Mouse (Mus musculus) heart, postnatal 0 days (tissue): ENCODE measurements around the gene Sstr4. TPM values are rescaled to one million over a fixed set of nuclear protein-coding genes. Genes with fewer than 3 reads are reported as not detected.
A peak's percentile ranks its signal among the peaks of the same experiment; 100 is the strongest.

Experiments used
- ATAC-seq: fragments of 200-750 bp; cut with Nextera tagmentation; 2 replicates; pipeline ENCODE4 v1.8.0; 2017; ENCODE audit warnings: low read depth, moderate number of reproducible peaks, moderate library complexity; ENCODE audit not compliant: insufficient read depth
- DNase-seq: peaks from one replicate; pipeline ENCODE4 v3.0.0-alpha.2; 2016; ENCODE audit warnings: low spot score
- H3K27ac ChIP-seq: fragments of 300-500 bp; sonication (generic); 2 replicates; pipeline ENCODE4 v1.5.1; 2014; ENCODE audit warnings: low read depth, mild to moderate bottlenecking
- H3K27me3 ChIP-seq: fragments of 300-500 bp; sonication (generic); 2 replicates; pipeline ENCODE4 v1.6.1; 2014; ENCODE audit warnings: low read length, mixed read lengths; ENCODE audit not compliant: control insufficient read depth, insufficient read depth
- H3K36me3 ChIP-seq: fragments of 300-500 bp; sonication (generic); replicated peaks from 2 replicates; pipeline ENCODE4 v1.6.1; 2014; ENCODE audit warnings: low read length, mixed read lengths; ENCODE audit not compliant: control insufficient read depth, insufficient read depth
- H3K4me1 ChIP-seq: fragments of 300-500 bp; sonication (generic); 2 replicates; pipeline ENCODE4 v1.6.1; 2014; ENCODE audit warnings: antibody characterized with exemption; ENCODE audit not compliant: control insufficient read depth, insufficient read depth
- H3K4me2 ChIP-seq: fragments of 300-500 bp; sonication (generic); 2 replicates; pipeline ENCODE4 v1.6.1; 2014; ENCODE audit warnings: low read depth, mild to moderate bottlenecking, low read length, moderate library complexity
- H3K4me3 ChIP-seq: fragments of 300-500 bp; sonication (generic); 2 replicates; pipeline ENCODE4 v1.5.1; 2014; ENCODE audit warnings: low read depth, low read length
- H3K9ac ChIP-seq: fragments of 300-500 bp; sonication (generic); replicated peaks from 2 replicates; pipeline ENCODE4 v1.6.1; 2014; ENCODE audit warnings: low read depth, low read length, mixed read lengths
- H3K9me3 ChIP-seq: fragments of 300-500 bp; sonication (generic); replicated peaks from 2 replicates; pipeline ENCODE4 v1.6.1; 2016; ENCODE audit warnings: low read length; ENCODE audit not compliant: control insufficient read depth
- CTCF ChIP-seq: IDR thresholded peaks from 2 replicates; pipeline ENCODE4 v1.5.1; 2016; ENCODE audit warnings: antibody characterized with exemption, control low read depth, low read depth
- EP300 ChIP-seq: IDR thresholded peaks from 2 replicates; pipeline ENCODE4 v1.6.1; 2016; ENCODE audit warnings: antibody characterized with exemption, low read depth
- WGBS: fragments of 180-500 bp; shearing (Covaris S2); extraction: QIAGEN DNeasy Blood & Tissue Kit; methylation state at CpG from one replicate; pipeline ENCODE4 v1.1.7; 2014; 5-methylcytosine and 5-hydroxymethylcytosine counted together
- polyA plus RNA-seq: library from polyadenylated mRNA; unstranded; fragments of >200 nt; fragmentation: Nextera tagmentation; extraction: Ambion mirVana; gene quantifications from 2 replicates; pipeline ENCODE4 v1.2.1, GENCODE M21; 2015
- total RNA-seq: library from RNA; depleted of rRNA; stranded (reverse); fragments of >200 nt; gene quantifications from 2 replicates; pipeline ENCODE4 v1.2.3, GENCODE M21; 2014; ENCODE audit warnings: low replicate concordance

The Sstr4 gene
- total and polyA plus RNA-seq, 2 experiments from 2014 or later, result 0.14 to 0.31 TPM

DNA sequence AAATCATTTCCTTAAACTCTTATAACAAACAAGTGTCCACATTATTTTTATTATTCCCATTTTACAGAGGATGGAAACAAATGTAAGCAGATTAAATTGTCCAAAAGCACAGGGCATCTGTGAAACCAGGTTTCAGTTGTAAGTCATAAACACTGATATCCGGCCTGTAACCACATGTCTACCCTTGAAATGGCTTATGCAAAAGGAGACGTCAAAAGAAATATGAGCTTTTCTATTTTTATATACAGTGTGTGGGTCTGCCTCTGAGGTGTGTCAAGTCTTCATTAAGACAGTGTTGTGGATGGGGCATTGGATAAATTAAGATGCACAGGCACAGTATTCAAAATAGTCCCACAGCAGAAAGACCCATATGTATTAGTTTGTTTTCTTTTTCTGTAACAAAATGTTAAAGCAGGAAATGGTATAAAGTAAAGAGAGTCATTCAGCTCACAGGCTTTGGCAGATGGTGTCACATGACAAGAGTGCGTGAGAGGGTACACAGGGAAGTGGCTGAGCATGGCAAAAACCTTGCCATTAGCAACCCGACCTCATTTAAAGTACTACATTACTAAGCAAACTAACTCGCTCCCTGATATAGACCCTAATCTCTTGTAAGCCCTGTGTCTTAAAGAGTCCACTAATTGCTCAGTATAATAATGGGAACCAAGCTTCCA is 30.7 kb downstream of the Sstr4 start:
- DNase-seq, result no peak
- H3K4me3 ChIP-seq, result no peak overlapping the region
- TF ChIP-seq CTCF (no peak), EP300 (no peak)
- H3K27ac ChIP-seq, result no peak overlapping the region
- H3K36me3 ChIP-seq, result no peaks in the 10 kb centered on the region
- whole genome bisulfite sequencing, result 64% methylated on average over 5 of the region's 5 CpGs
- H3K9me3 ChIP-seq, result no peaks in the 10 kb centered on the region
- no peak for ATAC-seq
- no peaks in the 10 kb centered on the region for H3K27me3 ChIP-seq
- no peak overlapping the region for H3K9ac ChIP-seq
- no peaks in the 10 kb centered on the region for H3K4me1 ChIP-seq
- H3K4me2 ChIP-seq, result no peak overlapping the region

DNA sequence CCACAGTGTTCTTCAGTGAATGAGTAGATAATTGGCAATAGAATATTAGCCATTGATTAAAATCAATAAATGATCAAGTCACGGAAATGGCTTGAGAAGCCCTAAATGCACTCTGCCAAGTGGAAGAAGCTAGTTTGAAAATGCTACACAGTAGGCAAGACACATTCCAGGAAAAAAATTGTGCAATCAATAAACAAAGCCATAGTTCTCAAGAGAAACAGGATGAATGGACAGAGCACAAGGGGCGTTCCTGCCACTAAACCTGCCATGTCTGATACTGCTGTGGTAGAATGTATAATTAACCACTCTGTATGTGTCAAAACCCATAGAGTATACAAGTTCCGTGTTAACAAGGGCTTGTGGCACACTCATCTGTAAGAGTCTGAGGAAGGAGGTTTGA is 32.4 kb downstream of the Sstr4 start:
- H3K36me3 ChIP-seq, result no peaks in the 10 kb centered on the region
- DNase-seq (peak; percentile 3), ATAC-seq (no peak)
- H3K4me2 ChIP-seq, result no peak overlapping the region
- whole genome bisulfite sequencing, result 82% methylated on average over 3 of the region's 3 CpGs
- H3K9me3 ChIP-seq, result no peaks in the 10 kb centered on the region
- no peaks in the 10 kb centered on the region for H3K4me1 ChIP-seq
- H3K27me3 ChIP-seq, result no peaks in the 10 kb centered on the region
- no peak for TF ChIP-seq EP300
- TF ChIP-seq CTCF, result no peak
- no peak overlapping the region for H3K4me3 ChIP-seq
- no peak overlapping the region for H3K9ac ChIP-seq
- H3K27ac ChIP-seq, result no peak overlapping the region

DNA sequence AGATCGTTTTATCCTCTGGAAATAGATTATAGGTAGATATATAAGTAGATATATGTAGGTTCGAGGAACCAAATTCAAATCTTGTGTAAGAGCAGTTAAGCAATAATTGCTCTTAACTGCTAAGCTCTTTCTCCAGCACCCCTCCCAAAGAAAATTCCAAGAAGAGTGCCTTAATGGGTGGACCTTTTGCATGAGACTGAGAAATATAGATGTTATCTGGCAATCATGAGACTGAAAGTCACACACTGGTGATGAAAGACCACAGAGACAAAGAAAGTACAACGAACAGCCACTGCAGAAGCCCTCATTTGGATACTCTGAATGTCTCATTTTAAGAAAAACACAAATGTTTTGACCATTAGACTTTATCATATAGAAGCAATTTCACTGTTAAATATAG is 33.4 kb downstream of the Sstr4 start:
- Histone ChIP-seq H3K36me3 (no peaks in the 10 kb centered on the region), H3K4me2 (no peak overlapping the region), H3K9me3 (no peaks in the 10 kb centered on the region), H3K27me3 (no peaks in the 10 kb centered on the region), H3K27ac (no peak overlapping the region), H3K4me3 (no peak overlapping the region), H3K9ac (no peak overlapping the region), H3K4me1 (no peaks in the 10 kb centered on the region)
- ATAC-seq (no peak), DNase-seq (no peak)
- no peak for TF ChIP-seq CTCF
- TF ChIP-seq EP300, result no peak
- 63% methylated on average over 3 of the region's 3 CpGs for WGBS

DNA sequence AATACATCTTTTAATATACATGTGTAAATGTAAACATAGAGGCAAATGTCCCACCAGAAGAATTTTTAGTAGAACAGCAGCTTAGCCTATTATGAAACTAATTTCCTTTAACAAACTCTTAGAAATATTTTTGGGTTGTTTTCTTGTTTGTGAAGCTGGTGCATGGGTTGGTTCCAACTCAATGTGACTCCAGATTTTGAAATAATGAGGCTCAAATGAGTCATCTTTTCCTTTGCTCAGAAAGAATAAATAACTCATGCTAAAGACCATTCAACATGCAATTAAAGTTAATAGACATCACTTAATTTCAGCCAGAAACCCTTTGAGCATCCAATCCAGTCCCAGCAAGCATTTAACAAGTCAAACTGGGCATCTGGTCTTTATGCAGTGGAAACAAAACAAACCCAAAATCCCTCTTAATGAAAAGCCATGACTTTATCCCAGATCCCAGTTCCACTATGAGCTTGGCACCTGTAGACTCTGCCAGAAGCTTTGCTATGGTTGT is 33.9 kb downstream of the Sstr4 start:
- Histone ChIP-seq H3K9ac (no peak overlapping the region), H3K27me3 (no peaks in the 10 kb centered on the region), H3K36me3 (no peaks in the 10 kb centered on the region), H3K4me3 (no peak overlapping the region), H3K9me3 (no peaks in the 10 kb centered on the region), H3K4me2 (no peak overlapping the region), H3K4me1 (no peaks in the 10 kb centered on the region), H3K27ac (no peak overlapping the region)
- no peak for DNase-seq
- no peak for TF ChIP-seq EP300
- TF ChIP-seq CTCF, result no peak
- no peak for ATAC-seq

DNA sequence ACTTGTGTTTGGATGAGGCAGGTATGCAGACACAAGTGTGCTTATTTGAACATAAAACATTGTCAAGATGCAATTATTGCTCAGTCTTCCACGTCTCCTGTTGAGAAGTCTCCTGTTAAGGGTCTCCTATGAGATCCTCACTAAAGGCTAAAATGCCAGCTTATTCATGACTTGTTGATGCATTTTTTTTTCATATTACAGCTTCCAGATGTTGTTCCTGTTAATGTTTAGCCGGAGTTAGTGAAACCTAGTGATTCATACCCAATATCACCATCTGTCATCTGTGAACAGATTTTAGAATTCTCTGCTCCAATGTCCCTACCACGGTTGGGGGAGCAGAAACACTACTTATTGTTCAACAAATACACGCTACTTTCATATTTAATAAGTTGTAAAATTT is 35.8 kb downstream of the Sstr4 start:
- Histone ChIP-seq H3K27ac (no peak overlapping the region), H3K27me3 (no peaks in the 10 kb centered on the region), H3K4me2 (no peak overlapping the region), H3K4me1 (no peaks in the 10 kb centered on the region), H3K36me3 (no peaks in the 10 kb centered on the region), H3K4me3 (no peak overlapping the region), H3K9me3 (no peaks in the 10 kb centered on the region), H3K9ac (no peak overlapping the region)
- WGBS, result 71% methylated on average over 4 of the region's 4 CpGs
- no peak for DNase-seq
- no peak for ATAC-seq
- TF ChIP-seq EP300 (no peak), CTCF (no peak)

DNA sequence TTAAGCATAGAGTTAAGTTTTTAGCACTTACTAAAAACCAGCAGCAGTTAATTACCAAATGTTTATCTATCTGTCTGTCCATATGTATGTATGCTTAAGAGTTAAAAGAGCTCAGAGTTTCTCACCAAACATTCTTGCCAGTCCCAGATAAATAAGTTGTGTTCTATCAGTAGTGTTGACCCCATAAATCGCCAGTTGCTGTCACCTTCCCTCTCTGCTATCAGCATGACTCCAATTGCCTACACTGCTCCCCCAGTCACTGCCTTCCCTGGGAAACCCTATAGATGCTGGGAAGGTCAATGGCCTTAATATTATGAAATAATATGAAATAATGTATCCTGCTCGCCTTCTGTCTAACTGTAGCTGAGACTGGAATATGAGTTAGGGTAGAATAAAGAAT is 37.2 kb downstream of the Sstr4 start:
- DNase-seq (no peak), ATAC-seq (no peak)
- Histone ChIP-seq H3K4me3 (no peak overlapping the region), H3K9me3 (no peaks in the 10 kb centered on the region), H3K9ac (no peak overlapping the region), H3K36me3 (no peaks in the 10 kb centered on the region), H3K27me3 (no peaks in the 10 kb centered on the region), H3K27ac (no peak overlapping the region), H3K4me1 (no peaks in the 10 kb centered on the region), H3K4me2 (no peak overlapping the region)
- WGBS, result 37% methylated on average over 2 of the region's 2 CpGs
- TF ChIP-seq CTCF, result no peak
- TF ChIP-seq EP300, result no peak
